Mouse (Mus musculus) ES-Bruce4 (cell line): ENCODE results near the gene Rhoh.

Source experiments
- CTCF ChIP-seq: IDR thresholded peaks from one replicate; pipeline ENCODE4 v1.8.1; 2011; ENCODE audit warnings: low read depth, low read length
- EP300 ChIP-seq: IDR thresholded peaks from 2 replicates; pipeline ENCODE4 v1.6.1; 2011; ENCODE audit warnings: low read depth, low read length; ENCODE audit not compliant: insufficient read depth
- POLR2A ChIP-seq: IDR thresholded peaks from one replicate; pipeline ENCODE4 v1.8.1; 2011; ENCODE audit warnings: low read length; ENCODE audit not compliant: insufficient read depth

DNA sequence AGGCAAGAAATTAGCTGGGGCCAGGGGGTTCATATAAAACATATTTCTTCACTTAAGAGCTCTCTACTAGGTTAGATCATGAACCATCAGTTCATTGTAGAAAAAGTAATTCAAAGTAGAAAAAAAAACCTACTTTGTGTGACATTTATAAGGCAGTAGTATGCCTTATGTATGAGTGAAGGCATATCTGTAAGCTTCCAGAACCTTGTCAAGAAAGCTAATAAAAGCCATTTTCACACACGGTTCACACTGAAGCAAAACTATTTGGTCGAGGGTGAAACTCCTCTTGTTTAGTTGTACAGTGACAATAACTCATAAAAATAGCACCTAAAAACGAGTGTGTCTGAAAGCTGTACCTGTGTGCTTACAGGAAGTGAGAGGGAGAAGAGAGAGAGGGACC is 5.4 kb upstream of the Rhoh start:
- no peak for TF ChIP-seq CTCF
- TF ChIP-seq POLR2A = no peak
- no peak for TF ChIP-seq EP300
